Mouse (Mus musculus): ENCODE measurements around the gene Cers6.

Gene Cers6

GRCm38 (mm10) chr2:69082499-69083197 lies 221.4 kb downstream of the Cers6 start:
- peak; percentile 16 to 19 for DNase-seq

DNA sequence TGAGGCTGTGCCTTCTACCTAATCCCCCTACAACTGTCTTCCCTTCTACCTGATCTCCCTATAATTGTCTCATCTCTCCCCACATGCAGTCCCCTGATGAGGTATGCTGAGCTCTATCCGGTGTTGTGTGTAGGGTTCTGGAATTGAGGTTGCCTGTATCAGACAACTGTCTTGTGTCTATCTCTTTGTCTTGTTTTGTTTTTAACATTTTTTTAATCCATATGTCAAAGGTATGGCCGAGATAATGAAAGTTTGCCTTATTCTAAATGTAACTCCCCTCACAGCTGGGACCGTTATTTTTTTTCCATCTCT lies 221.9 kb downstream of the Cers6 start:
- no peak for DNase-seq

- no peak for DNase-seq
These were observed 223.2 kb downstream of the Cers6 start for GRCm38 (mm10) chr2:69084416-69084815.

DNA sequence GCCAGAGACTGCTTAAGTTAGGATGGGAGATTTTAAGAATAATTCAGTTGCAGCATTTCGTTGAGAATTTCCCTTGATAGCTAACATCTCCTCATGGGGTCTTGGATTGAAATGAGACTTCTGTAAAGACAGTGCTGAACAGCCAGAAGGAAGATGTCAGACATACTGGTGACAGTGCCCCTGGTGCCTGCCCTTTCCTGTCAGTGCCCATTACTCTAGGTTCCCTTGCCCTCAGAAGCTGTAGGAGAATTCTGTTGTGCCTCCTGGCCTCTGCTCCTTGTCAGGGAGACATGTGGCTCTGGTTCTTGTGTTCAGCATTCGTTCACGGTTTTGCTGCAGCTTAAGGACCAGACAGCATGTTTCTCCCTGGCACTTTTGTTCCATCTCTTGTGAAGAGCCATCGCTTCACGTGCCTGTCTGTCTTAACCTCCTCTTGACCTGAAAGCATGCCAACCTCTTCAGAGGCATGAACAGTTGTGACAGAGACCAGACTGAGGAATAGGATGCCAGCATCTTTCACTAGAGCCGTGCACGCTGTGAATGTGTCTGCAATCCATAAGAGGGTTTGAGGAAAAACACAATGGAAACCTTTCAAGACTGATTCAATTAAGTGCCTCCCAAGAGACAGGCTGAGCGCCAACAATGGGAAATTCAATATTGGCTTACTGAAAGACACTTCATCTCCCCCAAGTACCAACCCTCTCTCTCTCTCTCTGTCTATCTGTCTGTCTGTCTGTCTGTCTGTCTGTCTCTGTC lies 225.4 kb downstream of the Cers6 start:
- peak; percentile 21 to 33 for DNase-seq

GRCm38 (mm10) chr2:69095836-69096235 lies 234.6 kb downstream of the Cers6 start:
- DNase-seq = no peak

DNA sequence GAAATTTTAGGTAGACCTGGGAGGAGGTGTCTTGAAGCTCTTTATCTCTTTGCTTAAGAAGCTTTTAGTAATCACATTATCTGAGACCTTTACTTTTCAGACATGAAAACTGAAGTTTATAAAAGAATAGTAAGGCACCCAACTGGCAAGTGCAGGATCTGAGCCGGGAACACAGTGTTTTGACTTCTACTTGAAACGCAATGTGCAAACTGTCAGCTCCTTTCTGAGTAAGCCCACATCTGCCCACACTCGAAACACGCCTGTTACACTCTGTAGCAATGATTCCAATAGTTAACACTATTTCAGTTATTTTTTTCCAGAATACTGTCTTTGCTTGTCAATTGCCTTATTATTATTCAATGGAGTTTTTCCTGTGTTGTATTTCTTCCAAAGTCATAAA lies 235.6 kb downstream of the Cers6 start:
- DNase-seq = no peak

- no peak for DNase-seq
These were observed 236.3 kb downstream of the Cers6 start for GRCm38 (mm10) chr2:69097526-69097925.

DNA sequence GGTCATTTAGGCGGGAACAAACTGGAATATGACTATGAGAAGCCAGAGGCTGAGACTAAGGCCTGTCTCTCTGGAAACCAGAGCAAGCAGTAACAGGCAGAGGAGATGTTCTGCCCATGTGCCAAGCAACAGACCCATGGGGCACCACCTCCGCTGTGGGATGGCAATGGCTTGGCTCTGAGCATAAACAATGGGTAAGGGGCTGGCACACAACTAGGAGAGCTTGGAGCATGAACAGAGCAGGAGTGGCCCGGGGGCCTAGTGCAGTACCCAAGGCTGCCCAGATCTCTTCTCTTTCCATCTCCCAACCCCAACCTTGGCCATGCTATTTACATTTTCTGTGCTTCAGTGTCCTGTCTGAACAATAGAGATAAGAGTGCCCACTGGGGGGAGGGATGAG lies 237.5 kb downstream of the Cers6 start:
- no peak for DNase-seq

GRCm38 (mm10) chr2:69099147-69099546 lies 237.9 kb downstream of the Cers6 start:
- DNase-seq = no peak

DNA sequence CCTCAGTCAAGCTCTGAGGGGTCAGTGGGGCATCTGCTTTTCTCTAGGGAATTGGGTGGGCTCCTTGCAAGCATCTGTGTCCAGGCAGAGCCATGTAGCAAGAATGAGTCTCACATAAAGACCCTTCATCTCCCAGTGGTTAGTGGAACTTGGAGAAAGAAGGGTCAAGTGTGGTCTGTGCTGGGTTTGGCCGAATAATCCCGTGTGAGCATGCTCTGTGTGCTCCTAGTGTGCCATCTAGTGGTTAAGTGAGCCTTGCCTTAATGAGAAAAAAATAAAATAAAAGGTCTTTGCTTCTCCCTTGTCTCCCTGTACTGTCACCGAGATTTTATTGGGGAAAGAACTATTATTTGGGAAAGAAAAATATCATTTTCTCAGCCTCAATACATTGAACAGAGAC lies 239.5 kb downstream of the Cers6 start:
- peak; percentile 64 to 68 for DNase-seq

GRCm38 (mm10) chr2:69103526-69103925 lies 242.3 kb downstream of the Cers6 start:
- no peak for DNase-seq

GRCm38 (mm10) chr2:69104511-69105145 lies 243.4 kb downstream of the Cers6 start:
- no peak for DNase-seq

GRCm38 (mm10) chr2:69109246-69109645 lies 248.0 kb downstream of the Cers6 start:
- DNase-seq = no peak

DNA sequence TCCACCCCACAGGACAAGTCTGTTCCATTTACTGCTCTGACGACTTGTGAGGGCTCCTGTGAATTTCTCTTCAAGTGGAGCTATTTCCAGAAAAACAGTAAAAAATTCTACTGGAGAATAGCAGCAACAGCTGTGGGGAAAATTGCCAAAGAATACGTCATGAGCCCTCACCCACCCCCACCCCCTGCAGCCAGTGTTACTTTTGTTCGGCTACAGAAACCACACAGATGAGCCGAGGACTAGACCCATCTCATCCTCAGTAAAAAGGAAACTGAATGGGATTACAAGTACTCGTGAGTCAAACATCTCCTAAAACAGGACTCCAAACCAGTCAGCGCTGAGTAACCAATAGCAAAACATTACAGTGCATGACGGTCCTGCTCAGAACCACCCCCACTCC lies 248.5 kb downstream of the Cers6 start:
- DNase-seq = no peak

- peak in 1 of 2 experiments; percentile 16 for DNase-seq
These were observed 251.4 kb downstream of the Cers6 start for GRCm38 (mm10) chr2:69112609-69113008.

- DNase-seq = no peak
These were observed 252.7 kb downstream of the Cers6 start for GRCm38 (mm10) chr2:69113829-69114547.

- peak; percentile 10 to 23 for DNase-seq
These were observed 254.7 kb downstream of the Cers6 start for GRCm38 (mm10) chr2:69115921-69116320.

- peak; percentile 21 to 30 for DNase-seq
These were observed 255.5 kb downstream of the Cers6 start for GRCm38 (mm10) chr2:69116767-69117166.

DNA sequence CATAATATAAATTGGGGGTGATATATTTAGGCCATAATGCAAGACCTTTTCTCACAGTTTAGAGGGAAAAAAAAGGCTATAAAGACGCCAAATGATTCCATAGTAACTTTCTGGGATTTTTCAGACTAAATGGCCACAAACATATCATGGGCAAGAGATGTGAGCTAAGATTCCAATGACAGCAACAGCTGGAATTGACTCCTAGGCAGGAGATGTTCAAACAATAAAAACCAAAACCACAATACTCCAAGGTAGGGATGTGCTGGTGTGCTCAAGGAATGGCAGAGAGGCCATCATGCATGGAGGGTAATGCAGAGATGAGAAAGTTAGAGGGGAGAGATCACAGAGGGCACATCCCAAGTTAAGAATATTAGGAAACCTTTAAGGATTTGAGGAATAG lies 257.8 kb downstream of the Cers6 start:
- no peak for DNase-seq

DNA sequence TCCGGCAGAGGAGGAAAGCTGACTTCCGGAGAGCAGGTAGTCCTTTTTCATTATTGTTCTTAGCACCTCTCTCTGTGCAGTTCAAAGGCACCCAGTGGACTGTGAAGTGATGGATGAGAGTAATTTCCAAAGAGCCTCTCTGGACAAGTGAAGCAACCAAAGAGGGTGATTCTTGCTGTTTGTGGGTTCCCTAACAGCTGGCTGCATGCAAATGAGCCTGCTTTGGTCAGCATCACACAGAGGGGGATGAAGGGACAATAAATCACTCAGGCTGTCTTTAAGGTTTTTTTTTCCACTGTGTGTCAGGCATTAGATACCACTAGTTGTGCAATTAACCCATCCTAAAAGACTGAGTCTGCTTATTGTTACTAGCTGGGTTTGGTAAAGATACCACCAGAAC lies 258.5 kb downstream of the Cers6 start:
- DNase-seq = no peak

DNA sequence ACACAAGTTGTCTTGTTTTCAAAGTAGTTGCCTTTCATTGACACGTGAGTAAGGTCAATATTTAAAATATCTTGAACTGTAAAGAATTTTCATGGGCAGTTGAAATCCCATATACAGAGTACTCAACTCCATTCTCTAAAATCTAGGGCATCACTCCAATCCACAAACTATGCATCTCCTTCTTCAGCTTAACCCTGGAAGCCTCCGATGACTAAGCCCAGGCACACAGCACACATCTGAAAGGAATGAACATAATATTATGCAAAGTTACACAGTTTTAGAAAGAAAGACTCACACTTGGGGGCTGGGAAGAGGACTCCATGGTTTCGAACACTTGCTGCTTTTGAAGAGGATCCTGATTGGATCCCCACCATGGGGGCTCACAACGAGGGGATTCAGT lies 260.4 kb downstream of the Cers6 start:
- no peak for DNase-seq

- no peak for DNase-seq
These were observed 264.2 kb downstream of the Cers6 start for GRCm38 (mm10) chr2:69125425-69125824.

- DNase-seq = no peak
These were observed 267.1 kb downstream of the Cers6 start for GRCm38 (mm10) chr2:69128321-69128720.
